Mouse (Mus musculus): ENCODE data around the gene Mapk11.
A peak's percentile ranks its signal among the peaks of the same experiment; 100 is the strongest.

Gene Mapk11

DNA sequence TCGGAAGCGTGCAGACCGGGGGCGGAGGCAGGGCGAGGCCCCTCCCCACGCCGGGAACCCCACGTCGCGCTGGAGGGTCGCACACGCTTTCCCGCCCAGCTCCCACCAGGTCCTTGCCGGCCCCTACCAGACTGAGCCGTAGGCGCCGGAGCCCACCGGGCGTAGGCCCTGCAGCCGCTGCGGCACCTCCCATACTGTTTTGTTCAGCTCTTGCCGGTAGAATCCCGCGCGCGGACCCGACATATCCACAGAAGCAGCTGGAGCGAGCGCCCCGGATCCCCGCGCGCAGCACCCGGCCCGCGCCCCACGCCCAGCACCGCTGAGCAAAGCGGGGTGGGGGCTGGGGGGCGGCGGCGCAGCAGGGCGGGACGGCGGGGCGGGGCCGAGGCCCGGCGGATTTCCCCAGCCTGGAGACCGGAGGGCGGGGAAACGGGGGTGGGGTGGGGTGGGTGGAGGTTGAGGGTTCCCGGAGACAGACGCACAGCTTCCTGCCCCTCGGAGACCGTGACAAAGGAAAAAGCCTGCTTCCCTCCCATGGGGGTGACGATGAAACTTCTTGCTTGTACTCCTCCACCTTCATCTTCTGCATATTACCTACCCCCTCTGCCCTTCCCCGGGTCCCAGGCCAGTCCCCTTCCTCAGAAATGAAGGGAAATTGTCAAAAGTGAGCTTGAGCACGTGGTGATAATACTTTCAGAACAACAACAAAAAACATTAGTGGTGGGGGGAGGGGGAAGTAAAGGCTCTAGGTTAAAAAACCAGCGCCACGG is at the start of gene Mapk11:
TSS of gene Mapk11 (minus strand) at position 358 of the 770 bp plus-strand sequence.
- no peak for DNase-seq (ENCODE audit: low spot score)

- DNase-seq (ENCODE audit: low spot score): no peak
Observed at GRCm38 (mm10) chr15:89197056-89197455, 47.6 kb upstream of the Mapk11 start.

- DNase-seq (ENCODE audit: low spot score): peak; percentile 97
Observed at GRCm38 (mm10) chr15:89196313-89196706, 46.9 kb upstream of the Mapk11 start, which contains the start of gene Dennd6b. Gene Dennd6b (minus strand): TSS chr15:89196496.

- peak; percentile 92 for DNase-seq (ENCODE audit: low spot score)
Observed at GRCm38 (mm10) chr15:89195690-89196312, 46.4 kb upstream of the Mapk11 start.

GRCm38 (mm10) chr15:89195261-89195681 is 45.8 kb upstream of the Mapk11 start:
- DNase-seq (ENCODE audit: low spot score): no peak

DNA sequence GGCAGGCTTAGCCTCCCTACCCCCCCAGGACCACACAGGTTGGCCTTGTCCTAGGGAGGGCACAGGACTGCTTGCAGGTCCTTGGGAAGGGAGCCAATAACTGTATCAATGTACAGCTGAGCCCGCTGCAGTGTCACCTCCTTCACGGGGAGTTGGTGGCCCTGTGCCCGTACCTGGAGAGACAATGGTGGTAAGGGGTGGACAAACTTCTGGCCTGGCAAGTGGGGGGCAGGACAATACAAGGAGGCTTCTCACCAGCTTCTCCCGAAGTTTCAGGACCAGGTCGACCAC is 35.5 kb upstream of the Mapk11 start:
- no peak for DNase-seq (ENCODE audit: low spot score)

GRCm38 (mm10) chr15:89184141-89184936 is 34.9 kb upstream of the Mapk11 start:
- DNase-seq (ENCODE audit: low spot score): no peak

DNA sequence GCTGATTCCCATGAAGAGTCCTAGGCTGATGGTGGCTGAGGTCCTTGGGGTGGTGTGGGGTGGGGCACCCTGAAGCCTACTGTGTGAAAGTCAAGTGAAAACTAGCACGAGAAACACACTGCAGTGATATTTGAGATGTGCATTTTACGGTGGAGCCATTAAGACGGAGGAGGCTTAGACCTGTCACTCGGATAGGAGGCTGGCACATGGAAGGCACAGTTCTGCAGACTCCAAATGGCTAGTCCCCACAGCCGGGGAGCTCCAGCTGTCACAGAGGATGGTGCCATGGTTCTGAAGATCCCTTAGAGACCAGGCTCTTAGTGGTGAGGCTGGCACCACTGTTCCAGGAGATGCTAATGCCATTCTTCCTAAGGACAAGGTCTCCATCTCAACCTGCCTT is 33.4 kb upstream of the Mapk11 start:
- DNase-seq (ENCODE audit: low spot score): no peak

DNA sequence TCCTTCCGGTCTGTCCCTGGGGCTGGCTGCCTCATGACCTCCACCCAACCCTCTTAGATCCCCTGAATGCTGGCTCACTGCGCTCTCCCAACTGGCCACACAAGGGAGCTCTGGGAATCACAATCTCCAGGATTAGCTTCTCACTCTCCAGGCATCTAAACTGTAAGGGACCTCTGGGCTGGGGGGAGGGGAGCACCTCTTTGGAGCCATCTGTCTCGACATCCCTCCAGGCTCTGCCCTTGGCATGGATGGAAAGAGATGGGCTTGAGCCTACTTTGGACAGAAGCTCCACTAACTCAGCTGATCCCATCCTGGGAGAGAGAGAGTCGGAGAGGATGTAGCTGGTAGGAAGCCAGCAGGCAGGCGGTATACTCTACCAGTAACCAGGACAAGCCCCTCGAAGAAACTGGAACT is 32.9 kb upstream of the Mapk11 start:
- peak; percentile 45 for DNase-seq (ENCODE audit: low spot score)

DNA sequence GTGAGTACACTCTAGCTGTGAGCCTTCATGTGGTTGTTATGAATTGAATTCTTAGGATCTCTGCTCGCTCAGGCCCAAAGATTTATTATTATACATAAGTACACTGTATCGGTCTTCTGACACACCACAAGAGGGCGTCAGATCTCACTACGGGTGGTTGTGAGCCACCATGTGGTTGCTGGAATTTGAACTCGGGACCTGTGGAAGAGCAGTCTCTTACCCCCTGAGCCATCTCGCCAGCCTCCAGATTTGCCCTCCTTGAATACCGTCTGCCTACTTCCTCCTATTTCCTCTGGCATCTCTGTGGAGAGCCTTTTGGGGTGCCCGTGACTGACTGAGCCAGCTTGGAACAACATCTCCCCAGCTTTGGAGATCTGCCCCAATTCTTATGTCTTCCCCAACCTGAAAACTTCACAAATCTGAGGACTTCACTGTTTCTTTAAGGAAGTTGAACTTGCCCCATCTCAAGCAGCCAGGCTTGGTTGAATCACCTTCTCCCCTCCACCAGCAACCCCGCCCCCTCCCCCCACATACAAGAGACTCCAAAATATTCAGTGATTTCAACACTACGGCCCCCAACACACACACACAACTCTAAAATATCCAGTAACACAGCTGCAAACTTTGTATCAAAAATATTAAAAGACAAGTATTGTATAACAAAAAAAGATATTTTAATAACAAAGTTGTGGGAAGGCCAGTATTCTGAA is 32.3 kb upstream of the Mapk11 start:
- peak; percentile 9 for DNase-seq (ENCODE audit: low spot score)

DNA sequence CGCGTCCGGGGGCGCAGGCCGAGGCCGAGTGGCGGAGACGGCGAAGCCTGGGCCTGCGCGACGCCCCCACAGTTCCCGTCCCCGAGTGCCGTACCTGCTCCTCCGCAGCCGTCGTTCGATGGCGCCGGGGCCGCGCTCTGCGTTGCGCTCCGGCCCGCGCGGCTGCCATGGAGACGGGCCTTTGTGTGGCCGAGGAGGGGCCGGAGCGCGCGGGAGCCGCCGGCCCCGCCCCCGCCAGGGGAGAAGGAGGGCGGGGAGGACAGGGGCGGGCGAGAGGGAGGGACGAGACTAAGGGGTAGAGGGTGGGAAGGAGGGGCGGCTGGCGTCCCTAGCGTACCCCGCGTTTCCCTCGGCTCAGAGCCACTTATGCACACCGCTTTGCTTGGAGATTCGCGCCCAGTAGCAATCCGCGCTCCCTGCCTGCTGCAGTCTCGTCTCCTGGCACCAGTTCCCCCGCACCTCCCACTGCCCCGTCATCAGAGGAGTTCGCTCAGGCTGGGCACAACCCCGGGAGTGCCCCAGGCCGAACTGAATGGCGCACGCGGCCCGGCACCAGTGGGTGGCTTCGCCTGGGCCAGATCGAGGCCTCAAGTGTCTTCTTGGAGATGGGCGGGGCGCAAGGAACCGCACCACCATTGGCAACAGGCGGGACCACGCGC is 31.3 kb upstream of the Mapk11 start, which contains the start of gene Plxnb2:
TSS of gene Plxnb2 (minus strand) at position 218 of the 659 bp plus-strand sequence.
- DNase-seq (ENCODE audit: low spot score): peak; percentile 85

- no peak for DNase-seq (ENCODE audit: low spot score)
Observed at GRCm38 (mm10) chr15:89180081-89180541, 30.7 kb upstream of the Mapk11 start.

DNA sequence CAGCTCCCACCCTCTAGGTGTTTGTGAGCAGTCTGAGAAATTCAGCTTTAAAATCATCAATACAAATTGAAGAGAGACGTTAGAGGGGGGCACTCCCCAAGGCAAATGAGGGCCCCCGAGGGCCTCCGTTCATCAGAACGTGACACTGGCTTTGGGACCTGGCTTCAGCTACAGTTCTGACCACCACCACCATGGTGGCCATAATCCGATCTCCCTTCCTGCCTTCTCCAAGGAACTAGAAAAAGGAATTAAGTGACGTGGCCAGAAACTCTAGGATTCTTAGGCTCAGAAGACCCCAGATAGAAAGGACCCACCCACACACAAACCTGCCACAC is 30.2 kb upstream of the Mapk11 start:
- DNase-seq (ENCODE audit: low spot score): no peak

DNA sequence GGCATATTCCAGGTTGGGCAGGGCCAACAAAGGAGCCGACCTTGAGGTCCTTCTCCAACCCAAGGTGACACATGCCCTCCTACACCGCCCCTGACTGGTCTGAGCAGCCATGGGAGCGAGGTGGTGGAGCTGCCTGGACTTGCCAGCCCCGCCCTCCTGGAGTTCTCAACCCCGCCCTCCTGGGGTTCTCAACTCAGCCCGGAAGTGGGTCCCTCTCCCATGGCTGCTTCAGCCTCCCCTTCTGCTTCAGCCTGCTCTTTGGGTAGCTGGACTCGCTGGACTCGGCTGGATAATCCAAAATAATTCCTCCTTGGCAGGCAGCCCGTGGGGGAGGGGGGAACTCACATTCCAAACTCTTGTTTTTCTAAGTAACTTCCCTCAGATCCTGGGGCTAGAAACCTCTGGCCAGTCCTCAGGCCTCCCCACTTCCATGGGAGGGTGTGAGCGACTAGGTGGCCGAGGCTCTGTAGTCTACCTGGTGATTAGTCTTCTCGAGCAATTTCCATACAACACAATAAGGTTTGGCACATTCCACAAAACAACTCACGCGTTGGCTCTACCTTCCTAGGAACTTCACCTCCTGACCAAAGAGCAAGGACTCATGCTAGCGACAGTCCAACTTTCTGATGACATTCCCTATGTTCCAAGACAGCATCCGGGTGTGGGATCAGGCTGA is 29.7 kb upstream of the Mapk11 start:
- peak; percentile 79 for DNase-seq (ENCODE audit: low spot score)

DNA sequence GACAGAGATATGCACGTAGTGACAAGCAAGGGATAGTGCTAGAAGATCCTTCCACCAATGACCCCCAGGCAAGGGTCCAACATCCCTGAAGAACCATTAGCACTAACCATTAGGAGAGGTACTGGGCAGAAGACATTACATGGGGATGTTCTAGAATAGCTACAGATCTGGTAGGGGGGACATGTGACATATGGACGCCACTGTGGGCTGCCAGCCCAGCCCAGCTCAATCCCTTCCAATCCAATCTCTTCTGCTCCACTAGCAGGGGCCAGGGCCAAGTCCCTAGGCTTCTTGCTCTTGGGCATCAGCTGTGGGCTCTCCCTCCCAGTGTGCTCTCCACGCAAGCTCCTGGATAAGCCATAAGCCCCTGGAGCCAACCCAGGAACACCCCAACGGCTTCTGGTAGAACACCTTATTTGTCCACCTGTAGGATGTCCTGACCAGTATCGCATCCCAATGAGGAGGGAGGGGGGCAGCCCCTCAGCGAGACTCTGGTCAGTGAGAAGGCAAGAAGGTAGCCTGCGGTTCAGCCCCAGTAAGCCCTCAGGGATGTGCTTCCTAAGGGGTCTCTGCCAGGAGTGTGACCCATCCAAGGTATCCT is 28.9 kb upstream of the Mapk11 start:
- DNase-seq (ENCODE audit: low spot score): no peak

GRCm38 (mm10) chr15:89177576-89178259 is 28.3 kb upstream of the Mapk11 start:
- no peak for DNase-seq (ENCODE audit: low spot score)

DNA sequence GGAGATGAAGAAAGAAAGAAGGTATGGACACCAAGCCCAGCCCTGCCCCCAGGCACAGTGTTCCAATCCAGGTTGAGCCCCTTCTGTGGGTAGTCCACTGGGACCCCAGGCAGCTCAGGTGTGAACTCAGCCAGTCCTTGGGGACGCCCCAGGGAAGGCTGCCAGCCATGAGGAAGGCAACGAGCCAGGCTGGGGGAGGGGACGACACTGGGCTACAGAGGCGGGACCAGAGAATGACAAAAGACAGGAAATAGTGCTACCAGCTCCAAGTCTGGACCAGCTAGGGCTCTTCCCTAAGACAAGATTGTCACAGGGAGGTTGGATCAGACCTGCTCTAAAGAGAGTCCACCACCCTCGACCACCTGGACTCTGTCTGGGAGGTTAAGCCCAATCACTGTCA is 27.7 kb upstream of the Mapk11 start:
- peak; percentile 84 for DNase-seq (ENCODE audit: low spot score)

- DNase-seq (ENCODE audit: low spot score): no peak
Observed at GRCm38 (mm10) chr15:89175411-89176155, 26.2 kb upstream of the Mapk11 start.

DNA sequence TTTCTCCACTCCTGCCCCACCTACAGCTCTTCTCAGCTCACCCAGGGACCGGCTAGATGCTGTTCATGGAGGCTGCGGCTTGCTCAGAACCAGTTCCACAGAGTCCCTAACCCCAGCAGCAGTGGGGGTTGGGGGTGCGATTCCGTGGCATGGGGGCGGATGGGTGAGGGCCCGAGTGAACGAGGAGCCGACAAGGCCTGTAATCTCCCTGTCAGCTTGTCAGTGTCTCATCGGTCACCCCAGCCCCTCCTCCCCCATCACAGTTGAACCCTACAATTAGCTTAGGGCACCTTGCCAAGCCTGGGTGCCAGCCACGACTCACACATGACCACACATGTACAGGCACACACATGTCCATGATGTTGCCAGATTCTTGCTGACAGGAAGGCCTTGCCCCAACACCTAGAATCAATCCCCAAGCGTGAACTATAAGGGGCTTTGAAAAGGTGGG is 25.5 kb upstream of the Mapk11 start:
- no peak for DNase-seq (ENCODE audit: low spot score)

Measured in ovary, postnatal 36 days (tissue).